Mouse (Mus musculus) small intestine, adult 2 months (tissue): Measurements from ENCODE around the gene 3110018I06Rik. TPM values are rescaled to one million over a fixed set of nuclear protein-coding genes. Genes with fewer than 3 reads are reported as not detected.

Experiments used
- H3K27ac ChIP-seq: fragments of 200-500 bp; 2 replicates; pipeline ENCODE4 v1.5.1; 2012; ENCODE audit warnings: low read depth, low read length, control low read depth, inconsistent platforms; ENCODE audit not compliant: insufficient read depth
- H3K27me3 ChIP-seq: fragments of 200-500 bp; 2 replicates; pipeline ENCODE4 v1.6.1; 2012; ENCODE audit warnings: mild to moderate bottlenecking, moderate library complexity, low read length, inconsistent platforms; ENCODE audit not compliant: control insufficient read depth, insufficient read depth
- H3K36me3 ChIP-seq: fragments of 200-500 bp; 2 replicates; pipeline ENCODE4 v1.6.1; 2012; ENCODE audit warnings: mild to moderate bottlenecking, low read length, control low read depth, inconsistent platforms; ENCODE audit not compliant: control insufficient read depth, insufficient read depth
- H3K4me1 ChIP-seq: fragments of 200-500 bp; 2 replicates; pipeline ENCODE4 v1.6.1; 2012; ENCODE audit warnings: low read length, inconsistent platforms, mixed read lengths; ENCODE audit not compliant: control insufficient read depth, insufficient read depth, insufficient read length
- H3K4me3 ChIP-seq: fragments of 200-500 bp; 2 replicates; pipeline ENCODE4 v1.5.1; 2012; ENCODE audit warnings: low read depth, mild to moderate bottlenecking, control low read depth, inconsistent platforms, low read length, moderate library complexity
- CTCF ChIP-seq: fragments of 200-500 bp; IDR thresholded peaks from 2 replicates; pipeline ENCODE4 v1.5.1; 2012; ENCODE audit warnings: low read depth, mild to moderate bottlenecking, control low read depth, inconsistent platforms, low read length, moderate library complexity, mixed read lengths; ENCODE audit not compliant: insufficient replicate concordance, insufficient read length; ENCODE audit errors: extremely low read depth
- POLR2A ChIP-seq: fragments of 200-500 bp; IDR thresholded peaks from 2 replicates; pipeline ENCODE4 v1.6.1; 2012; ENCODE audit warnings: low read depth, mild to moderate bottlenecking, control low read depth, inconsistent platforms, low read length, moderate library complexity
- WGBS: fragments of 180-500 bp; shearing (Covaris S2); methylation state at CpG from one replicate; pipeline ENCODE4 v1.1.7; 2018; 5-methylcytosine and 5-hydroxymethylcytosine counted together
- polyA plus RNA-seq: library from polyadenylated mRNA; depleted of rRNA; stranded (reverse); fragments of >200 nt; gene quantifications from 2 replicates; pipeline ENCODE4 v1.2.3, GENCODE M21; 2012; rRNA removed

3110018I06Rik gene
- polyA plus RNA-seq, result not detected in 2 replicates

- TF ChIP-seq CTCF (no peak), POLR2A (no peak)
- no peaks in the 10 kb centered on the region for H3K4me1 ChIP-seq
- H3K27me3 ChIP-seq, result no peaks in the 10 kb centered on the region
- 88% methylated on average over 6 of the region's 6 CpGs for WGBS
- no peak within 1 kb of the TSS for H3K4me3 ChIP-seq
- no peak within 1 kb of the TSS for H3K27ac ChIP-seq
- no peaks in the 10 kb centered on the region for H3K36me3 ChIP-seq
Measured at GRCm38 (mm10) chr12:107488371-107488770, at the start of gene 3110018I06Rik. TSS of gene 3110018I06Rik (plus strand) at chr12:107488632.

- no peaks in the 10 kb centered on the region for H3K36me3 ChIP-seq
- no peaks in the 10 kb centered on the region for H3K4me1 ChIP-seq
- no peak overlapping the region for H3K4me3 ChIP-seq
- TF ChIP-seq POLR2A, result no peak
- no peak for TF ChIP-seq CTCF
- no peaks in the 10 kb centered on the region for H3K27me3 ChIP-seq
- H3K27ac ChIP-seq, result no peak overlapping the region
- WGBS, result 89% methylated on average over 7 of the region's 7 CpGs
Measured at GRCm38 (mm10) chr12:107444681-107445080, 43.8 kb upstream of the 3110018I06Rik start.

GRCm38 (mm10) chr12:107457835-107458234 lies 30.6 kb upstream of the 3110018I06Rik start:
- WGBS, result 70% methylated on average over 9 of the region's 9 CpGs
- Histone ChIP-seq H3K27ac (no peak overlapping the region), H3K4me3 (no peak overlapping the region), H3K4me1 (no peaks in the 10 kb centered on the region), H3K36me3 (no peaks in the 10 kb centered on the region), H3K27me3 (no peaks in the 10 kb centered on the region)
- TF ChIP-seq POLR2A (no peak), CTCF (no peak)

- Histone ChIP-seq H3K4me1 (no peaks in the 10 kb centered on the region), H3K36me3 (no peaks in the 10 kb centered on the region), H3K27me3 (no peaks in the 10 kb centered on the region), H3K27ac (no peak overlapping the region), H3K4me3 (no peak overlapping the region)
- WGBS, result 13% methylated on average over 5 of the region's 5 CpGs
- TF ChIP-seq CTCF, result no peak
- no peak for TF ChIP-seq POLR2A
Measured at GRCm38 (mm10) chr12:107464731-107465130, 23.7 kb upstream of the 3110018I06Rik start.

- 73% methylated on average over 12 of the region's 12 CpGs for WGBS
- Histone ChIP-seq H3K4me1 (no peaks in the 10 kb centered on the region), H3K36me3 (no peaks in the 10 kb centered on the region)
Measured at GRCm38 (mm10) chr12:107476441-107477291, 11.8 kb upstream of the 3110018I06Rik start.

GRCm38 (mm10) chr12:107479350-107479749 lies 9.1 kb upstream of the 3110018I06Rik start:
- 12% methylated on average over 3 of the region's 3 CpGs for WGBS
- Histone ChIP-seq H3K27ac (no peak overlapping the region), H3K4me3 (no peak overlapping the region), H3K36me3 (no peaks in the 10 kb centered on the region), H3K4me1 (no peaks in the 10 kb centered on the region), H3K27me3 (no peaks in the 10 kb centered on the region)
- TF ChIP-seq POLR2A (no peak), CTCF (no peak)

More at GRCm38 (mm10) chr12:107476441-107477291, 11.8 kb upstream of the 3110018I06Rik start:
- no peak for TF ChIP-seq CTCF
- TF ChIP-seq POLR2A, result no peak
- Histone ChIP-seq H3K27ac (no peak overlapping the region), H3K4me3 (no peak overlapping the region), H3K27me3 (no peaks in the 10 kb centered on the region)

- H3K27ac ChIP-seq, result no peak overlapping the region
Measured at GRCm38 (mm10) chr12:107483031-107483430, 5.4 kb upstream of the 3110018I06Rik start.

More at GRCm38 (mm10) chr12:107483031-107483430, 5.4 kb upstream of the 3110018I06Rik start:
- 80% methylated on average over 5 of the region's 5 CpGs for WGBS
- no peak overlapping the region for H3K4me3 ChIP-seq
- H3K4me1 ChIP-seq, result no peaks in the 10 kb centered on the region
- no peaks in the 10 kb centered on the region for H3K27me3 ChIP-seq
- no peaks in the 10 kb centered on the region for H3K36me3 ChIP-seq
- TF ChIP-seq CTCF (no peak), POLR2A (no peak)
